Mouse (Mus musculus) neural tube, embryonic 15.5 days (tissue): ENCODE results near the gene Prkcz. TPM values are rescaled to one million over a fixed set of nuclear protein-coding genes. Genes with fewer than 3 reads are reported as not detected.

ENCODE experiments used
- ATAC-seq: fragments of 200-750 bp; cut with Nextera tagmentation; 2 replicates; pipeline ENCODE4 v1.8.0; 2017; ENCODE audit warnings: mild to moderate bottlenecking, moderate TSS enrichment, moderate library complexity; ENCODE audit not compliant: low FRiP score
- H3K27ac ChIP-seq: fragments of 300-500 bp; sonication (generic); replicated peaks from 2 replicates; pipeline ENCODE4 v1.5.1; 2015; ENCODE audit warnings: mild to moderate bottlenecking, inconsistent platforms
- H3K27me3 ChIP-seq: fragments of 300-500 bp; sonication (generic); replicated peaks from 2 replicates; pipeline ENCODE4 v1.6.1; 2015; ENCODE audit warnings: inconsistent platforms
- H3K36me3 ChIP-seq: fragments of 300-500 bp; sonication (generic); 2 replicates; pipeline ENCODE4 v1.6.1; 2015; ENCODE audit warnings: inconsistent platforms
- H3K4me1 ChIP-seq: fragments of 300-500 bp; sonication (generic); 2 replicates; pipeline ENCODE4 v1.6.1; 2015; ENCODE audit warnings: inconsistent platforms
- H3K4me2 ChIP-seq: fragments of 300-500 bp; sonication (generic); 2 replicates; pipeline ENCODE4 v1.6.1; 2015; ENCODE audit warnings: inconsistent platforms, mild to moderate bottlenecking, moderate library complexity
- H3K4me3 ChIP-seq: fragments of 300-500 bp; sonication (generic); replicated peaks from 2 replicates; pipeline ENCODE4 v1.5.1; 2015; ENCODE audit warnings: mild to moderate bottlenecking, inconsistent platforms
- H3K9ac ChIP-seq: fragments of 300-500 bp; sonication (generic); replicated peaks from 2 replicates; pipeline ENCODE4 v1.6.1; 2015; ENCODE audit warnings: mild to moderate bottlenecking, inconsistent platforms
- H3K9me3 ChIP-seq: fragments of 300-500 bp; sonication (generic); replicated peaks from 2 replicates; pipeline ENCODE4 v1.6.1; 2016; ENCODE audit warnings: inconsistent platforms
- WGBS: fragments of 180-500 bp; shearing (Covaris S2); methylation state at CpG from one replicate; pipeline ENCODE4 v1.1.7; 2015; ENCODE audit warnings: mixed read lengths; 5-methylcytosine and 5-hydroxymethylcytosine counted together
- polyA plus RNA-seq: library from polyadenylated mRNA; unstranded; fragments of >200 nt; fragmentation: Nextera tagmentation; extraction: Ambion mirVana; gene quantifications from 2 replicates; pipeline ENCODE4 v1.2.1, GENCODE M21; 2015

The Prkcz gene
- polyA plus RNA-seq, 1 experiment from 2014 or later: 87.4 TPM

DNA sequence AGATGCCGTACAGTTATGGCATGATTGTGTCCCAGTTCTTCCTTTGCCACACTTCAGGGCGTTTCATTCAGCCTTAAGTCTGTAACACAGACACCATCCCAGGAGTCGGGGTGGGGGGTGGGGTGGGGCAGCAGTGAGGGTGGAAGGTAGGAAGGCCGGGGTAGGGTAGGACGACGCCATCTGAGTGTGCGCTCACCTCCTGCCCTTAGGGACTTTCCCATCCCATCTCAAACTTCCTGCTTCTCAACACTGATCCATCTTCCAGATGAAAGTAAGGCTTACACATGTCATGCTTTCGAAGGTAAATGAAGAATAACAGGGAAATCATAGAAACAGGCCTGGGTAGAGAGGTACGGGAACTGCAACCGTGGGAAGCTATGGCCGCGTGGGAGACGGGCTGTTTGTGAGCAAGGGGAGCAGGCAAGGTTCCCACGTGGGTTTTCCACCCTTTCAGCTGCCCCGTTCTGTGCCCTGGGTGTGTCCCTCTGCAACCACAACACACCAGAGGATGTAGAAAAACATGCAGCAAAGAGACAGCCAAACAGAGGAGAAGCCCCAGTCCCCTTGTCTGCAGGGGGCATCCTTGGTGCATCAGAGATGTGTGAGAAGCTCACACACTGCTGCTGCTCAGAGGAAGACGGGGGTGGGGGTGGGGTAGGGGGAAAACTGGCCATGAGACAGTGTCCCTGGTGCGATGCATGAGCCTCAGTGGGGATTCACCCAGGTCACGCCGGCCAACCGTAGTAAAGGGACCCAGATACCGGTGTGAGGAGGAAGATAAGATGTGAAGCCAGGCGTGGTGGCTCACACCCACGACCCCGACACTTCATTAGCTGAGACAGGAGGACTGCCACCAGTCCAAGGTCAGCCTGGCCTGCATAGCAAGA, 54.6 kb downstream of the Prkcz start:
- H3K4me2 ChIP-seq: no peak overlapping the region
- no peaks in the 10 kb centered on the region for H3K9me3 ChIP-seq
- H3K27me3 ChIP-seq: no peaks in the 10 kb centered on the region
- peaks cover 51% of the 10 kb centered on the region for H3K4me1 ChIP-seq
- no peak overlapping the region for H3K9ac ChIP-seq
- no peak overlapping the region for H3K4me3 ChIP-seq
- no peak for ATAC-seq
- 74% methylated on average over 24 of the region's 24 CpGs for WGBS
- H3K27ac ChIP-seq: no peak overlapping the region
- H3K36me3 ChIP-seq: no peaks in the 10 kb centered on the region

- 41% methylated on average over 8 of the region's 8 CpGs for WGBS
- Histone ChIP-seq H3K9ac (no peak overlapping the region), H3K4me1 (peaks cover 51% of the 10 kb centered on the region), H3K27me3 (no peaks in the 10 kb centered on the region), H3K4me3 (no peak overlapping the region), H3K4me2 (0 out of 2 replicates have a peak overlapping the region, but pooled peaks have one; percentile 2), H3K27ac (peak overlapping the region; percentile 46; the same call in 1 of the 2 replicates), H3K36me3 (no peaks in the 10 kb centered on the region), H3K9me3 (no peaks in the 10 kb centered on the region)
- ATAC-seq: no peak
These were observed 55.6 kb downstream of the Prkcz start for GRCm38 (mm10) chr4:155305531-155306031.

DNA sequence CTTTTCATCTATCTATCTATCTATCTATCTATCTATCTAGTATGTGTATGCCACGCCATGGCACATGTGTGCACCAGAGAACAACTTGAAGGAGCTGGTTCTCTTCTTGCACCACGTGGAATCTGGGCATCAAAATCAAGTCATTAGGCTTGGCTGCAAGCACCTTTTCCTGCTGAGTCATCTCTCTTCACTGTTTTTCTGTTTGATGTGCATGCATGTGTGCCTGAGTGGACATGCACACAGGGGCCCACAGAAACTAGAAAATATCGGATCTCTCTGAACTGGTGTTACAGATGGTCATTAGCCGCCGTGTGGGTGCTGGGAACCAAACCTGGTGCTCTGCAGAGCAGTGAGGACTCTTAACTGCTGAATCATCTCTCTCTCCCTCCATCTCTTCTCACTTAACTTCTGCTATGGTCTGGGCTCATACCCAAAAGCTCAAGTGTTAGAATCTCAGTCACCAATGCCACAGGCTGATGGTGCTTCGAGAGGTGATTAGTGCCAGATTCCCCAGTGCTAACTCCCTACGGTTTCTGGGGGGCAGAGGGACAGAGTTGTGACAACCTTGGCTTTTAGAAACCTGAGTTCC, 56.6 kb downstream of the Prkcz start:
- Histone ChIP-seq H3K27me3 (no peaks in the 10 kb centered on the region), H3K4me2 (no peak overlapping the region), H3K9me3 (no peaks in the 10 kb centered on the region), H3K36me3 (no peaks in the 10 kb centered on the region), H3K4me1 (peaks cover 51% of the 10 kb centered on the region), H3K27ac (no peak overlapping the region), H3K4me3 (no peak overlapping the region), H3K9ac (no peak overlapping the region)
- ATAC-seq: no peak
- whole genome bisulfite sequencing: 88% methylated on average over 7 of the region's 7 CpGs

- Histone ChIP-seq H3K4me2 (no peak overlapping the region), H3K9me3 (no peaks in the 10 kb centered on the region), H3K27me3 (no peaks in the 10 kb centered on the region), H3K36me3 (peaks cover 6% of the 10 kb centered on the region; the same call in 1 of the 2 replicates), H3K4me1 (peaks cover 29% of the 10 kb centered on the region), H3K4me3 (no peak overlapping the region), H3K27ac (no peak overlapping the region), H3K9ac (no peak overlapping the region)
- 50% methylated on average over 4 of the region's 4 CpGs for WGBS
- no peak for ATAC-seq
These were observed 59.2 kb downstream of the Prkcz start for GRCm38 (mm10) chr4:155301965-155302364.

GRCm38 (mm10) chr4:155301098-155301447, 60.1 kb downstream of the Prkcz start:
- H3K9ac ChIP-seq: no peak overlapping the region
- no peak overlapping the region for H3K4me3 ChIP-seq
- H3K27me3 ChIP-seq: no peaks in the 10 kb centered on the region
- peaks cover 20% of the 10 kb centered on the region for H3K4me1 ChIP-seq
- H3K9me3 ChIP-seq: no peaks in the 10 kb centered on the region
- ATAC-seq: no peak
- peaks cover 6% of the 10 kb centered on the region; the same call in 1 of the 2 replicates for H3K36me3 ChIP-seq
- no peak overlapping the region for H3K4me2 ChIP-seq
- no peak overlapping the region for H3K27ac ChIP-seq
- 95% methylated on average over 7 of the region's 7 CpGs for WGBS

DNA sequence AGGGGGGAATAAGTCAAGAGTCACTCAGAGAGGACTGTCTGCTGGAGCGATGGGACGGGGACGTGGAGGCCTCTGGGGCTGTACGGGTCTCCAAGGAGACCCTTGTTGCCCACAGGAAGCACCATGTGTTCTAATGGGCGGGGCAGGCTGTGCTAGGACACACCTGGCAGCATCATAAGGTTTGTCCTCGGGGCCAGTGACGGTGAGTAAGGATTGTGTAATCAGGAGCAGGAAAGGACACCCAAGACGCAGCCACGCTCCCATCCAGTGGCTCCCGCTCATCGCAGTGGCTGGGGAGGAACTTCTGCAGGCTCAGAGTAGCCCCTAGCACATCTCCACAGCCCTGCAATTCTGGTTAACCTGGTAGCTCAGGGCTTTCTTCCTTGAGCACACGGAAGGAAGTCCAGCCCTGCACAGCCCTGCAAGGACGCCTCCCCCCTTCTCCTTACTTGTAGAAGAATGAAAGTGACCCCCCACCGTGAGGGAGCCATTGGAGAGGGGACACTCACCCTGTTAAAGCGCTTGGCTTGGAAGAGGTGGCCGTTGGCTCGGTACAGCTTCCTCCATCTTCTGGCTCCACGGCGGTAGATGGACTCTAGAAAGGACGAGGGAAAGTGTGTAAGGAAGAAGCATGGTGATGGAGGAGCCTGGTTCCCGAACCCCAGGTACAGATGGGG, 60.6 kb downstream of the Prkcz start:
- WGBS: 80% methylated on average over 21 of the region's 21 CpGs
- no peak overlapping the region for H3K27ac ChIP-seq
- no peak overlapping the region for H3K4me3 ChIP-seq
- H3K4me2 ChIP-seq: no peak overlapping the region
- H3K9me3 ChIP-seq: no peaks in the 10 kb centered on the region
- ATAC-seq: 0 out of 2 replicates have a peak, but pooled peaks have one; percentile 30
- H3K27me3 ChIP-seq: no peaks in the 10 kb centered on the region
- peaks cover 6% of the 10 kb centered on the region; the same call in 1 of the 2 replicates for H3K36me3 ChIP-seq
- H3K9ac ChIP-seq: no peak overlapping the region
- peaks cover 15% of the 10 kb centered on the region for H3K4me1 ChIP-seq

- Histone ChIP-seq H3K36me3 (peaks cover 6% of the 10 kb centered on the region; the same call in 1 of the 2 replicates), H3K27me3 (no peaks in the 10 kb centered on the region), H3K27ac (no peak overlapping the region), H3K9ac (no peak overlapping the region), H3K4me2 (no peak overlapping the region), H3K9me3 (no peaks in the 10 kb centered on the region), H3K4me1 (0 out of 2 replicates have a peak, but pooled peaks cover 7% of the 10 kb centered on the region), H3K4me3 (no peak overlapping the region)
- no peak for ATAC-seq
- WGBS: 84% methylated on average over 4 of the region's 4 CpGs
These were observed 62.3 kb downstream of the Prkcz start for GRCm38 (mm10) chr4:155298826-155299225.

DNA sequence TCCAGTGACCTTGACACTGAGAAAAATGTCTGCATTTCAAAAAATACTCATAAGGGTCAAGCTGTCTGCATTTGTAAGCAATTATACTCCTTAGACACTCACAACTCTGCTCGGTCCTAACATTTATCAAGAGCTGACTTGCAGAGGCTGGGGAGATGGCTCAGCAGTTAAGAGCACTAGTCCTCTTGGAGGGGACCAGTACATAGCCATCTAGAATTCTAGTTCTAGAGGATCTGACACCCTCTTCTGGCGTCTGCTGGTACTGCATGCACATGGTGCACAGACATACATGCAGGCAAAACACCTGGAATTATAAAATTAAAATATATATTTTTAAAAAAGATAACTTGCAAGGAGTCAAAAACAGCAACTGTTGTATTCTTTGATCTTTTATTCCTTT, 64.1 kb downstream of the Prkcz start:
- Histone ChIP-seq H3K4me2 (no peak overlapping the region), H3K9me3 (no peaks in the 10 kb centered on the region), H3K4me1 (0 out of 2 replicates have a peak, but pooled peaks cover 4% of the 10 kb centered on the region), H3K36me3 (peaks cover 19% of the 10 kb centered on the region), H3K4me3 (no peak overlapping the region), H3K9ac (no peak overlapping the region), H3K27ac (no peak overlapping the region), H3K27me3 (no peaks in the 10 kb centered on the region)
- no peak for ATAC-seq
- WGBS: 64% methylated on average over 2 of the region's 2 CpGs

GRCm38 (mm10) chr4:155295996-155296395, 65.2 kb downstream of the Prkcz start:
- no peak overlapping the region for H3K9ac ChIP-seq
- H3K4me3 ChIP-seq: no peak overlapping the region
- 70% methylated on average over 4 of the region's 4 CpGs for WGBS
- no peak overlapping the region for H3K4me2 ChIP-seq
- no peaks in the 10 kb centered on the region for H3K9me3 ChIP-seq
- no peaks in the 10 kb centered on the region for H3K4me1 ChIP-seq
- H3K36me3 ChIP-seq: peaks cover 19% of the 10 kb centered on the region
- H3K27me3 ChIP-seq: no peaks in the 10 kb centered on the region
- no peak overlapping the region for H3K27ac ChIP-seq
- ATAC-seq: no peak

- no peak overlapping the region for H3K27ac ChIP-seq
- H3K4me3 ChIP-seq: no peak overlapping the region
- no peak overlapping the region for H3K9ac ChIP-seq
- H3K4me2 ChIP-seq: no peak overlapping the region
- no peak for ATAC-seq
- WGBS: 82% methylated on average over 10 of the region's 10 CpGs
- no peaks in the 10 kb centered on the region for H3K9me3 ChIP-seq
- H3K4me1 ChIP-seq: no peaks in the 10 kb centered on the region
- no peaks in the 10 kb centered on the region for H3K27me3 ChIP-seq
- peaks cover 19% of the 10 kb centered on the region for H3K36me3 ChIP-seq
These were observed 66.1 kb downstream of the Prkcz start for GRCm38 (mm10) chr4:155295026-155295590.

DNA sequence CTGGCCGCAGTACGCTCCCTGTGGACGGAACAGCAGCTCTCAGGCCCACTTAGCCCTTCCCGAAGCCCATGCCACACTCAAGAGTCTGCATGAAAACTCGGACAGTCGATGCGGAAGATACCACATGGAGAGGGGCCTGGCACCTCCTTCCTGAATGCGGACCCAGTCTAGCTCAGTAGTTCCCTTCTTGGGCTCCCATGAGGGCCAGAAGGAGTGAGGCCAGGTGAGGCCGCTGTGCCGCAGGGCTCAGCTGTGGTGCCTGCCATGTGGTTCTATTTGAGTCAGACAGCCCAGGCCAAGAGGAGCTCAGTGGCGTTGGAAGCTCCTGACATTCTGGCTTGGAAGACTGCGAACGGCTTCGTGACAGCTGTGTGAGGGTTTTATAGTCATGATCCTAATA, 66.8 kb downstream of the Prkcz start:
- H3K9ac ChIP-seq: no peak overlapping the region
- H3K4me1 ChIP-seq: no peaks in the 10 kb centered on the region
- no peaks in the 10 kb centered on the region for H3K27me3 ChIP-seq
- no peak overlapping the region for H3K27ac ChIP-seq
- peaks cover 24% of the 10 kb centered on the region for H3K36me3 ChIP-seq
- no peaks in the 10 kb centered on the region for H3K9me3 ChIP-seq
- 87% methylated on average over 14 of the region's 14 CpGs for WGBS
- no peak overlapping the region for H3K4me2 ChIP-seq
- H3K4me3 ChIP-seq: no peak overlapping the region
- ATAC-seq: no peak
